Mouse (Mus musculus) lung, postnatal 0 days (tissue): ENCODE results near the gene Ccm2.

Source experiments
- CTCF ChIP-seq: IDR thresholded peaks from 2 replicates; pipeline ENCODE4 v1.5.1; 2016; ENCODE audit warnings: antibody characterized with exemption, mild to moderate bottlenecking
- EP300 ChIP-seq: IDR thresholded peaks from 2 replicates; pipeline ENCODE4 v1.6.1; 2016; ENCODE audit warnings: antibody characterized with exemption, mild to moderate bottlenecking, control low read depth

GRCm38 (mm10) chr11:6525241-6525640 lies 21.4 kb upstream of the Ccm2 start:
- TF ChIP-seq CTCF (no peak), EP300 (no peak)
